Mouse (Mus musculus): ENCODE data around the gene Capn10. TPM values are rescaled to one million over a fixed set of nuclear protein-coding genes. Genes with fewer than 3 reads are reported as not detected.
A peak's percentile ranks its signal among the peaks of the same experiment; 100 is the strongest.

The Capn10 gene
- polyA plus RNA-seq, 1 experiment: 42.5 TPM

- H3K4me3 ChIP-seq (ENCODE audit: control insufficient read depth, insufficient read depth, low read length): peak within 1 kb of the TSS; percentile 95
- DNase-seq: peak; percentile 82
- no peaks in the 10 kb centered on the region for H3K27me3 ChIP-seq (ENCODE audit: control insufficient read depth, insufficient read depth, low read length)
- H3K36me3 ChIP-seq (ENCODE audit: control insufficient read depth, insufficient read depth, low read length): peaks cover 6% of the 10 kb centered on the region
- peaks cover 39% of the 10 kb centered on the region for H3K4me1 ChIP-seq (replicated peaks; ENCODE audit: control insufficient read depth, insufficient read depth, low read length)
- peak within 1 kb of the TSS; percentile 26 for H3K27ac ChIP-seq (ENCODE audit: control insufficient read depth, insufficient read depth, low read length)
- under 1% methylated on average over 57 of the region's 57 CpGs for WGBS
- TF ChIP-seq CTCF (IDR thresholded peaks at IDR 0.05; ENCODE audit: borderline replicate concordance, control insufficient read depth, extremely low read depth, insufficient read depth, low read length, poor library complexity): peak; percentile 90
- TF ChIP-seq POLR2A (IDR thresholded peaks at IDR 0.05; ENCODE audit: control insufficient read depth, extremely low read depth, insufficient read depth, low read length, poor library complexity): peak; percentile 20; the same call in 1 of the 2 replicates
Observed at GRCm38 (mm10) chr1:92910239-92910885, 23.8 kb upstream of the Capn10 start, which contains the start of gene Rnpepl1. Rnpepl1 (plus strand) TSS chr1:92910783.

- 3% methylated on average over 85 of the region's 85 CpGs for WGBS
- Histone ChIP-seq H3K27ac (ENCODE audit: control insufficient read depth, insufficient read depth, low read length) (peak overlapping the region; percentile 26), H3K36me3 (ENCODE audit: control insufficient read depth, insufficient read depth, low read length) (peaks cover 12% of the 10 kb centered on the region), H3K4me1 (replicated peaks; ENCODE audit: control insufficient read depth, insufficient read depth, low read length) (peaks cover 37% of the 10 kb centered on the region), H3K27me3 (ENCODE audit: control insufficient read depth, insufficient read depth, low read length) (no peaks in the 10 kb centered on the region), H3K4me3 (ENCODE audit: control insufficient read depth, insufficient read depth, low read length) (peak overlapping the region; percentile 95)
- TF ChIP-seq CTCF (IDR thresholded peaks at IDR 0.05; ENCODE audit: borderline replicate concordance, control insufficient read depth, extremely low read depth, insufficient read depth, low read length, poor library complexity) (no peak), POLR2A (IDR thresholded peaks at IDR 0.05; ENCODE audit: control insufficient read depth, extremely low read depth, insufficient read depth, low read length, poor library complexity) (0 out of 2 replicates have a peak, but pooled peaks have one; percentile 4)
- DNase-seq: peak; percentile 52
Observed at GRCm38 (mm10) chr1:92910925-92911720, 23.1 kb upstream of the Capn10 start.

GRCm38 (mm10) chr1:92911721-92912138 is 22.4 kb upstream of the Capn10 start:
- H3K27me3 ChIP-seq (ENCODE audit: control insufficient read depth, insufficient read depth, low read length): no peaks in the 10 kb centered on the region
- H3K36me3 ChIP-seq (ENCODE audit: control insufficient read depth, insufficient read depth, low read length): peaks cover 18% of the 10 kb centered on the region
- H3K4me3 ChIP-seq (ENCODE audit: control insufficient read depth, insufficient read depth, low read length): peak overlapping the region; percentile 95
- WGBS: 39% methylated on average over 8 of the region's 8 CpGs
- peaks cover 34% of the 10 kb centered on the region for H3K4me1 ChIP-seq (replicated peaks; ENCODE audit: control insufficient read depth, insufficient read depth, low read length)
- H3K27ac ChIP-seq (ENCODE audit: control insufficient read depth, insufficient read depth, low read length): peak overlapping the region; percentile 26; the same call in 1 of the 2 replicates
- DNase-seq: no peak
- TF ChIP-seq POLR2A (IDR thresholded peaks at IDR 0.05; ENCODE audit: control insufficient read depth, extremely low read depth, insufficient read depth, low read length, poor library complexity): no peak
- no peak for TF ChIP-seq CTCF (IDR thresholded peaks at IDR 0.05; ENCODE audit: borderline replicate concordance, control insufficient read depth, extremely low read depth, insufficient read depth, low read length, poor library complexity)

- H3K27ac ChIP-seq (ENCODE audit: control insufficient read depth, insufficient read depth, low read length): no peak overlapping the region
- H3K4me3 ChIP-seq (ENCODE audit: control insufficient read depth, insufficient read depth, low read length): peak overlapping the region; percentile 95
- peak; percentile 46 for DNase-seq
- no peaks in the 10 kb centered on the region for H3K27me3 ChIP-seq (ENCODE audit: control insufficient read depth, insufficient read depth, low read length)
- H3K36me3 ChIP-seq (ENCODE audit: control insufficient read depth, insufficient read depth, low read length): peaks cover 24% of the 10 kb centered on the region
- 12% methylated on average over 1 of the region's 1 CpGs for WGBS
- H3K4me1 ChIP-seq (replicated peaks; ENCODE audit: control insufficient read depth, insufficient read depth, low read length): peaks cover 34% of the 10 kb centered on the region
- no peak for TF ChIP-seq POLR2A (IDR thresholded peaks at IDR 0.05; ENCODE audit: control insufficient read depth, extremely low read depth, insufficient read depth, low read length, poor library complexity)
- TF ChIP-seq CTCF (IDR thresholded peaks at IDR 0.05; ENCODE audit: borderline replicate concordance, control insufficient read depth, extremely low read depth, insufficient read depth, low read length, poor library complexity): 0 out of 2 replicates have a peak, but pooled peaks have one; percentile 36
Observed at GRCm38 (mm10) chr1:92912286-92912685, 21.9 kb upstream of the Capn10 start.

GRCm38 (mm10) chr1:92914239-92914638 is 19.9 kb upstream of the Capn10 start:
- WGBS: 94% methylated on average over 4 of the region's 4 CpGs
- H3K4me1 ChIP-seq (replicated peaks; ENCODE audit: control insufficient read depth, insufficient read depth, low read length): peaks cover 27% of the 10 kb centered on the region
- H3K36me3 ChIP-seq (ENCODE audit: control insufficient read depth, insufficient read depth, low read length): peaks cover 42% of the 10 kb centered on the region
- no peak for DNase-seq
- H3K27ac ChIP-seq (ENCODE audit: control insufficient read depth, insufficient read depth, low read length): no peak overlapping the region
- H3K4me3 ChIP-seq (ENCODE audit: control insufficient read depth, insufficient read depth, low read length): no peak overlapping the region
- H3K27me3 ChIP-seq (ENCODE audit: control insufficient read depth, insufficient read depth, low read length): no peaks in the 10 kb centered on the region
- TF ChIP-seq CTCF (IDR thresholded peaks at IDR 0.05; ENCODE audit: borderline replicate concordance, control insufficient read depth, extremely low read depth, insufficient read depth, low read length, poor library complexity): no peak
- TF ChIP-seq POLR2A (IDR thresholded peaks at IDR 0.05; ENCODE audit: control insufficient read depth, extremely low read depth, insufficient read depth, low read length, poor library complexity): no peak

- 99% methylated on average over 11 of the region's 11 CpGs for WGBS
- no peak for DNase-seq
- no peaks in the 10 kb centered on the region for H3K27me3 ChIP-seq (ENCODE audit: control insufficient read depth, insufficient read depth, low read length)
- H3K4me1 ChIP-seq (replicated peaks; ENCODE audit: control insufficient read depth, insufficient read depth, low read length): peaks cover 22% of the 10 kb centered on the region
- H3K27ac ChIP-seq (ENCODE audit: control insufficient read depth, insufficient read depth, low read length): no peak overlapping the region
- H3K4me3 ChIP-seq (ENCODE audit: control insufficient read depth, insufficient read depth, low read length): no peak overlapping the region
- TF ChIP-seq CTCF (IDR thresholded peaks at IDR 0.05; ENCODE audit: borderline replicate concordance, control insufficient read depth, extremely low read depth, insufficient read depth, low read length, poor library complexity) (no peak), POLR2A (IDR thresholded peaks at IDR 0.05; ENCODE audit: control insufficient read depth, extremely low read depth, insufficient read depth, low read length, poor library complexity) (no peak)
- H3K36me3 ChIP-seq (ENCODE audit: control insufficient read depth, insufficient read depth, low read length): peaks cover 47% of the 10 kb centered on the region
Observed at GRCm38 (mm10) chr1:92914993-92915392, 19.2 kb upstream of the Capn10 start.
